Mouse (Mus musculus): ENCODE results near the gene Sept5. TPM values are rescaled to one million over a fixed set of nuclear protein-coding genes. Genes with fewer than 3 reads are reported as not detected.

The Sept5 gene
- polyA plus RNA-seq, 1 experiment from 2014 or later = 45.5 TPM

GRCm38 (mm10) chr16:18631141-18631540, 1.4 kb upstream of the Sept5 start:
- no peaks in the 10 kb centered on the region for H3K36me3 ChIP-seq
- H3K9ac ChIP-seq = no peak overlapping the region
- peaks cover 23% of the 10 kb centered on the region for H3K4me1 ChIP-seq
- no peak overlapping the region for H3K4me3 ChIP-seq
- H3K27ac ChIP-seq = no peak overlapping the region
- peaks cover 16% of the 10 kb centered on the region for H3K27me3 ChIP-seq
- ATAC-seq (ENCODE audit: insufficient number of reproducible peaks, insufficient read depth, low FRiP score, low TSS enrichment) = no peak
- no peak overlapping the region for H3K4me2 ChIP-seq (replicated peaks)
- H3K9me3 ChIP-seq = no peaks in the 10 kb centered on the region
- WGBS = 55% methylated on average over 7 of the region's 7 CpGs

DNA sequence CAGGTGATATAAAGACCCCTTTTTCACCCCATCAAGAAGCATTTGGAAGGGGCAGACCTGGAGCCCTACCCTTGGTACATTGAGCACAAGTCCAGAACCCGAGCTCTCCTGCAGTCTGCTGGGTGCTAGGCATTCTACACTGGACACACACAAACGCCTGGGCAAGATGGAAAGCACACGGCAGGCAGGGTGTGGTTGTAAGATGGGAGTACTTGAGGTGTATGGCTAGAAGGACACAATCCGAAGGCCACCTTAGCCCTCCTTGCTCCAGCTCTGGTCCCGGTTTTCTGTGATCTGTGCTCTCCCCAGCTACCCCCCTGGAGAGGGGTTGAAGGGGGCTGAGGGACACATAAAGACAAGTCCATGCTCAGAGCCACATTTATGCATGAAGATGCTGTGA, 537 bp upstream of the Sept5 start:
- H3K4me2 ChIP-seq (replicated peaks) = peak overlapping the region; percentile 81
- no peaks in the 10 kb centered on the region for H3K9me3 ChIP-seq
- peak overlapping the region; percentile 84 for H3K4me3 ChIP-seq
- 49% methylated on average over 5 of the region's 5 CpGs for WGBS
- peaks cover 25% of the 10 kb centered on the region for H3K27me3 ChIP-seq
- peaks cover 29% of the 10 kb centered on the region for H3K4me1 ChIP-seq
- no peaks in the 10 kb centered on the region for H3K36me3 ChIP-seq
- no peak overlapping the region for H3K27ac ChIP-seq
- H3K9ac ChIP-seq = peak overlapping the region; percentile 80; the same call in 1 of the 2 replicates
- 0 out of 2 replicates have a peak, but pooled peaks have one; percentile 0 for ATAC-seq (ENCODE audit: insufficient number of reproducible peaks, insufficient read depth, low FRiP score, low TSS enrichment)

DNA sequence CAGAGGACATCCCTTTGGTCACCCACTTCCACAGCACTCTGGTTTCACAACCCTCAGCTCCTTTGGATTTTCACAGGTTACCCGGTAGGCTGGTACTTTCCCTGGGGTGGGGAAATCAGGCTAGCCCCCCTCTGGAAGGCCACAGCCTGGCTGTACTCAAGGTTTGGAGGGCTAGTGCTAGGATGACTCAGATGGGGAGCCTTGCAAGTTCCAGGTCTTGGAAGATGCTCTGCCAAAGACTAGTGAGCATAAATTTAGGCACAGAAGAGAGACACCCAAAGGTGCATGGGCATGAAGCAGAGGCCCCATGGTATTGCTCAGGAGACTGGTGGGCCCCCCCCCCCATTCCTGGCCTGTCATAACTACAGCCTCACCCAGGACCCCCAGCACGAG, 810 bp downstream of the Sept5 start:
- Histone ChIP-seq H3K9me3 (no peaks in the 10 kb centered on the region), H3K4me2 (replicated peaks) (peak overlapping the region; percentile 81), H3K27ac (no peak overlapping the region), H3K4me3 (peak overlapping the region; percentile 84), H3K36me3 (peaks cover 12% of the 10 kb centered on the region), H3K4me1 (peaks cover 29% of the 10 kb centered on the region), H3K27me3 (peaks cover 38% of the 10 kb centered on the region), H3K9ac (peak overlapping the region; percentile 80)
- 33% methylated on average over 2 of the region's 2 CpGs for WGBS
- no peak for ATAC-seq (ENCODE audit: insufficient number of reproducible peaks, insufficient read depth, low FRiP score, low TSS enrichment)

GRCm38 (mm10) chr16:18628206-18628947, 1.4 kb downstream of the Sept5 start:
- no peak overlapping the region for H3K27ac ChIP-seq

GRCm38 (mm10) chr16:18627163-18627562, 2.6 kb downstream of the Sept5 start:
- Histone ChIP-seq H3K27me3 (peaks cover 56% of the 10 kb centered on the region), H3K36me3 (peaks cover 28% of the 10 kb centered on the region), H3K9ac (no peak overlapping the region), H3K9me3 (no peaks in the 10 kb centered on the region), H3K27ac (no peak overlapping the region), H3K4me1 (peaks cover 29% of the 10 kb centered on the region), H3K4me3 (peak overlapping the region; percentile 44), H3K4me2 (replicated peaks) (peak overlapping the region; percentile 83)
- no peak for ATAC-seq (ENCODE audit: insufficient number of reproducible peaks, insufficient read depth, low FRiP score, low TSS enrichment)
- WGBS = 51% methylated on average over 3 of the region's 3 CpGs

More at GRCm38 (mm10) chr16:18628206-18628947, 1.4 kb downstream of the Sept5 start:
- no peak for ATAC-seq (ENCODE audit: insufficient number of reproducible peaks, insufficient read depth, low FRiP score, low TSS enrichment)
- no peaks in the 10 kb centered on the region for H3K9me3 ChIP-seq
- H3K27me3 ChIP-seq = peaks cover 44% of the 10 kb centered on the region
- peaks cover 18% of the 10 kb centered on the region for H3K36me3 ChIP-seq
- WGBS = 56% methylated on average over 7 of the region's 7 CpGs
- H3K4me3 ChIP-seq = peak overlapping the region; percentile 84
- peak overlapping the region; percentile 81 for H3K4me2 ChIP-seq (replicated peaks)
- peaks cover 29% of the 10 kb centered on the region for H3K4me1 ChIP-seq
- peak overlapping the region; percentile 80 for H3K9ac ChIP-seq

DNA sequence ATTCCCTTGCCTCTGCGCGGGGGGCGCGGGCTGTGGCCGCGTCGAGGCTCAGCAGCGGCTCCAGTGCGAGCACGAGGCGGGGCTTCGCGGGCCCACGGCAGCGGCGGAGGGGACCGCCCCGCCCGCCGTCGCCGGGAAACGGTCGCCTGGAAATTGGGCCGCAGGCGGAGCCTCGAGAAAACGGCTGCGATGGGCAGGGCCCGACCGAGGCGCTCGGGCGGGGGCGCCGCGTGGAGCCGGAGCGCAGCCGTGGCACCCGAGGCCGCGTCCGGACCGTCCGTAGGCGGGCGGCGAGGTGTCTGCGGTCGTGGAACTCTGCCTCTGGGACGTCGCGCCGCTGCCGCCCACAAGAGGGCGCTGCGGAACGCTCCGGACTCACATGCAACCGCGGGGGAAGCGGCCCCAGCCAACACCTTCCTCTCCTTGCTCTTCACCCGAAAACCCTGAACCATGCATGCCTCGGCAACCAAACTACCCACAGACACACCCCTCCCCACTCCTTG, 3.3 kb downstream of the Sept5 start, which contains the start of gene Gm49601:
TSS of gene Gm49601 (minus strand) at position 52 of the 503 bp plus-strand sequence.
- under 1% methylated on average over 65 of the region's 65 CpGs for WGBS
- Histone ChIP-seq H3K9me3 (no peaks in the 10 kb centered on the region), H3K4me3 (peak within 1 kb of the TSS; percentile 44), H3K4me1 (peaks cover 35% of the 10 kb centered on the region), H3K27ac (no peak within 1 kb of the TSS), H3K9ac (peak within 1 kb of the TSS; percentile 51), H3K4me2 (replicated peaks) (peak within 1 kb of the TSS; percentile 83), H3K36me3 (peaks cover 28% of the 10 kb centered on the region), H3K27me3 (peaks cover 63% of the 10 kb centered on the region)
- 0 out of 2 replicates have a peak, but pooled peaks have one; percentile 8 for ATAC-seq (ENCODE audit: insufficient number of reproducible peaks, insufficient read depth, low FRiP score, low TSS enrichment)

DNA sequence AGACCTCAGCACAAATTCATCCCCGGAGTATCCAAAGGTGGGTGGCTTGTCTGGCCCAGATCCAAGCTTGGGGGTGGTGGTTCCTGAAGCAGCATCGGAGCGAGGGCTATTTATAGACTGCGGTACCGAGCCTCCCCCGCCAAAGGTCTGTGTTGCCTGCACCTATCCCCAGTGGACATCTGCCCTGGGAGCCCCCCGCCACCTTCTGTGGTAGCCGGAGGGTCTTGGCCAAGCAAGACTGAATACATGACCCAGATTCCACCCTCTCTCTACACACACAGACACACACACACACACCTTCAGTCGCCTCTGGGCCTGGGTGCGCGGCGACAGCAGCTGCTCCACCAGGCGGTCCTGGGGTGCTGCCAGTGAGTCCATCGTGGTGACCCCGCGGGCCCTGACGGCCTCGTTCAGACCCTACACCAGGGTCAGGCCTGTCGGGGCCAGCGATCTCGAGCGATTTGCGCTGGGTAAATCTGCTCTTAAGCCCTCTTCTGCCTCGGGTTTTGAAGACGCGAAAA, 3.9 kb downstream of the Sept5 start:
- WGBS = 12% methylated on average over 26 of the region's 26 CpGs
- H3K36me3 ChIP-seq = peaks cover 28% of the 10 kb centered on the region
- H3K9me3 ChIP-seq = no peaks in the 10 kb centered on the region
- ATAC-seq (ENCODE audit: insufficient number of reproducible peaks, insufficient read depth, low FRiP score, low TSS enrichment) = no peak
- peak overlapping the region; percentile 44 for H3K4me3 ChIP-seq
- H3K4me2 ChIP-seq (replicated peaks) = peak overlapping the region; percentile 83
- H3K27ac ChIP-seq = no peak overlapping the region
- H3K27me3 ChIP-seq = peaks cover 69% of the 10 kb centered on the region
- peak overlapping the region; percentile 51 for H3K9ac ChIP-seq
- H3K4me1 ChIP-seq = peaks cover 41% of the 10 kb centered on the region

DNA sequence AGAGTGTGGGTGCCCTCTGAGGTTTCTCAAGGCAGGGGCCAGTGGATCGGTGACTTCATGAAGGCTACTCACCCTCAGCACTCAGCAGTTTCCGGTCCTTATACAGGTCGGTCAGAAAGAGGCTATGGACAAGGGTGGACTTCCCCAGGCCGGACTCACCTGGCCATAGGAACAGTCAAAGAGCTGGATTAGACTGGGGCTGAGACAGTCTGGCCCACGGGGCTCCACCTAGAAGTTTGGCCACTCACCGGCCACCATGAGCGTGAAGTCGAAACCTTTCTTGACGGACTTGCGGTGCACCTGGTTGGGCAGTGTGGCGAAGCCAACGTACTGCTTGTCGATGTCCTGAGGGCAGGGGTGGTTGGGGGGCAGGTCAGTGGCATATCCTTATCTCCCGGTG, 4.7 kb downstream of the Sept5 start:
- WGBS = 38% methylated on average over 14 of the region's 14 CpGs
- Histone ChIP-seq H3K4me3 (no peak overlapping the region), H3K4me2 (replicated peaks) (no peak overlapping the region), H3K27me3 (peaks cover 77% of the 10 kb centered on the region), H3K9me3 (no peaks in the 10 kb centered on the region), H3K27ac (no peak overlapping the region), H3K36me3 (peaks cover 28% of the 10 kb centered on the region), H3K9ac (no peak overlapping the region), H3K4me1 (peaks cover 45% of the 10 kb centered on the region)
- ATAC-seq (ENCODE audit: insufficient number of reproducible peaks, insufficient read depth, low FRiP score, low TSS enrichment) = no peak

DNA sequence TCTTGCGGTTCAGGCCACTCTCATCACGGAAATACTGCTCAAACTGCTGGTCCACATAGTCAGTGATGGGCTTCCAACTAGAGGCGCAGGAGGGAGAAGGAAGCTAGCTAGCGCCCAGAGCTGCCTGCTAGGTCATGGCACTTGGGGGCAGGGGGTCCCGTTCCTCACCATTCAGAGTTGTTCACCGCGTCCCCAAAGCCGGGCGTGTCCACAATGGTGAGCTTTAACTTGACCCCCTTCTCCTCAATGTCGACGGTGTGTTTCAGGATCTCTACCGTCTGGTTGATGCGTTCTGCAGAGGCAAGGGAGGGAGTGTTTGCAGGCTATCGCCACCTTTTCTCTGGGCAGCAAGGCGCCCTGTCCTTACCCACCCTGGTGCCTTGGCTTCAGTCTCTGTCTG, 5.1 kb downstream of the Sept5 start:
- H3K4me1 ChIP-seq = peaks cover 45% of the 10 kb centered on the region
- peaks cover 28% of the 10 kb centered on the region for H3K36me3 ChIP-seq

GRCm38 (mm10) chr16:18623751-18624540, 5.8 kb downstream of the Sept5 start:
- Histone ChIP-seq H3K9ac (no peak overlapping the region), H3K27me3 (peaks cover 88% of the 10 kb centered on the region), H3K4me3 (no peak overlapping the region), H3K9me3 (no peaks in the 10 kb centered on the region), H3K36me3 (peaks cover 28% of the 10 kb centered on the region), H3K27ac (no peak overlapping the region), H3K4me1 (peaks cover 44% of the 10 kb centered on the region), H3K4me2 (replicated peaks) (no peak overlapping the region)
- 36% methylated on average over 15 of the region's 15 CpGs for WGBS
- no peak for ATAC-seq (ENCODE audit: insufficient number of reproducible peaks, insufficient read depth, low FRiP score, low TSS enrichment)

More for the DNA sequence above, 5.1 kb downstream of the Sept5 start:
- ATAC-seq (ENCODE audit: insufficient number of reproducible peaks, insufficient read depth, low FRiP score, low TSS enrichment) = no peak
- H3K4me2 ChIP-seq (replicated peaks) = no peak overlapping the region
- no peak overlapping the region for H3K27ac ChIP-seq
- no peak overlapping the region for H3K4me3 ChIP-seq
- H3K27me3 ChIP-seq = peaks cover 81% of the 10 kb centered on the region
- H3K9me3 ChIP-seq = no peaks in the 10 kb centered on the region
- 33% methylated on average over 15 of the region's 15 CpGs for WGBS
- no peak overlapping the region for H3K9ac ChIP-seq

- no peak overlapping the region for H3K27ac ChIP-seq
- no peak overlapping the region for H3K4me3 ChIP-seq
- no peaks in the 10 kb centered on the region for H3K9me3 ChIP-seq
- 39% methylated on average over 29 of the region's 29 CpGs for WGBS
- no peak overlapping the region for H3K4me2 ChIP-seq (replicated peaks)
- H3K4me1 ChIP-seq = peaks cover 36% of the 10 kb centered on the region
- H3K27me3 ChIP-seq = peaks cover 91% of the 10 kb centered on the region
- H3K9ac ChIP-seq = no peak overlapping the region
- no peak for ATAC-seq (ENCODE audit: insufficient number of reproducible peaks, insufficient read depth, low FRiP score, low TSS enrichment)
- peaks cover 28% of the 10 kb centered on the region for H3K36me3 ChIP-seq
Measured at GRCm38 (mm10) chr16:18622916-18623750, 6.6 kb downstream of the Sept5 start.

Data from embryonic facial prominence, embryonic 12.5 days (tissue).